Mouse (Mus musculus): ENCODE data around the gene Mdfic. TPM values are rescaled to one million over a fixed set of nuclear protein-coding genes. Genes with fewer than 3 reads are reported as not detected.
"Not testable (repeated sequence)": the region's sequence is repeated elsewhere in the genome, so short reads cannot be mapped to it uniquely, and the experiment has no call there.

The Mdfic gene
- polyA plus RNA-seq, 2 experiments, result 0.98 to 1.9 TPM

- H3K4me1 ChIP-seq (replicated peaks; ENCODE audit: control insufficient read depth in 2 of 2, insufficient read depth in 2 of 2, low read length in 1 of 2), result 0 out of 4 replicates have a peak, but pooled peaks cover 0 to 1% of the 10 kb centered on the region in 2 experiments
- 73% methylated on average over 2 of the region's 2 CpGs for WGBS (ENCODE audit: insufficient replicate concordance)
- no peak overlapping the region for H3K9ac ChIP-seq (replicated peaks)
- no peaks in the 10 kb centered on the region for H3K9me3 ChIP-seq (ENCODE audit: control insufficient read depth, low read length)
- H3K27me3 ChIP-seq (ENCODE audit: control insufficient read depth, insufficient read depth, low read length), result no peaks in the 10 kb centered on the region
- no peak overlapping the region for H3K4me3 ChIP-seq (ENCODE audit: insufficient read depth in 1 of 2, low read depth in 2 of 2, low read length in 2 of 2)
- no peak for ATAC-seq (ENCODE audit: insufficient read depth)
- H3K36me3 ChIP-seq (replicated peaks; ENCODE audit: control insufficient read depth, insufficient read depth, low read depth), result no peaks in the 10 kb centered on the region
- no peak overlapping the region for H3K4me2 ChIP-seq (ENCODE audit: low read depth)
- DNase-seq (ENCODE audit: low read depth in 3 of 3, low spot score in 3 of 3), result no peak
- H3K27ac ChIP-seq, result no peak overlapping the region
- TF ChIP-seq EP300 (IDR thresholded peaks at IDR 0.05; ENCODE audit: low read depth) (no peak), CTCF (IDR thresholded peaks at IDR 0.05; ENCODE audit: low read depth) (no peak)
These were observed 5.2 kb upstream of the Mdfic start for GRCm38 (mm10) chr6:15714996-15715844.

- Histone ChIP-seq H3K36me3 (replicated peaks; ENCODE audit: control insufficient read depth, insufficient read depth, low read depth) (no peaks in the 10 kb centered on the region), H3K9ac (replicated peaks) (no peak overlapping the region), H3K27me3 (ENCODE audit: control insufficient read depth, insufficient read depth, low read length) (peaks cover 5% of the 10 kb centered on the region), H3K9me3 (ENCODE audit: control insufficient read depth, low read length) (no peaks in the 10 kb centered on the region), H3K27ac (no peak overlapping the region), H3K4me3 (ENCODE audit: insufficient read depth in 1 of 2, low read depth in 2 of 2, low read length in 2 of 2) (no peak overlapping the region), H3K4me2 (ENCODE audit: low read depth) (no peak overlapping the region), H3K4me1 (replicated peaks; ENCODE audit: control insufficient read depth in 2 of 2, insufficient read depth in 2 of 2, low read length in 1 of 2) (0 out of 4 replicates have a peak, but pooled peaks cover 0 to 1% of the 10 kb centered on the region in 2 experiments)
- 68% methylated on average over 6 of the region's 6 CpGs for WGBS (ENCODE audit: insufficient replicate concordance)
- DNase-seq (ENCODE audit: low read depth in 3 of 3, low spot score in 3 of 3) (no peak), ATAC-seq (ENCODE audit: insufficient read depth) (no peak)
- TF ChIP-seq CTCF (IDR thresholded peaks at IDR 0.05; ENCODE audit: low read depth), result no peak
- TF ChIP-seq EP300 (IDR thresholded peaks at IDR 0.05; ENCODE audit: low read depth), result no peak
These were observed 542 bp upstream of the Mdfic start for GRCm38 (mm10) chr6:15719919-15720318.

GRCm38 (mm10) chr6:15720818-15721715 is 606 bp downstream of the Mdfic start:
- Histone ChIP-seq H3K27ac (no peak overlapping the region), H3K9ac (replicated peaks) (peak overlapping the region; percentile 40), H3K4me3 (ENCODE audit: insufficient read depth in 1 of 2, low read depth in 2 of 2, low read length in 2 of 2) (peak overlapping the region; percentile 48 to 65), H3K9me3 (ENCODE audit: control insufficient read depth, low read length) (no peaks in the 10 kb centered on the region), H3K4me1 (replicated peaks; ENCODE audit: control insufficient read depth in 2 of 2, insufficient read depth in 2 of 2, low read length in 1 of 2) (0 out of 4 replicates have a peak, but pooled peaks cover 0 to 1% of the 10 kb centered on the region in 2 experiments), H3K27me3 (ENCODE audit: control insufficient read depth, insufficient read depth, low read length) (peaks cover 5% of the 10 kb centered on the region), H3K4me2 (ENCODE audit: low read depth) (peak overlapping the region; percentile 50), H3K36me3 (replicated peaks; ENCODE audit: control insufficient read depth, insufficient read depth, low read depth) (no peaks in the 10 kb centered on the region)
- TF ChIP-seq CTCF (IDR thresholded peaks at IDR 0.05; ENCODE audit: low read depth) (no peak), EP300 (IDR thresholded peaks at IDR 0.05; ENCODE audit: low read depth) (no peak)
- ATAC-seq (ENCODE audit: insufficient read depth) (peak; percentile 51), DNase-seq (ENCODE audit: low read depth in 3 of 3, low spot score in 3 of 3) (no peak)
- WGBS (ENCODE audit: insufficient replicate concordance), result under 1% methylated on average over 46 of the region's 60 CpGs

- Histone ChIP-seq H3K36me3 (replicated peaks; ENCODE audit: control insufficient read depth, insufficient read depth, low read depth) (no peaks in the 10 kb centered on the region), H3K27me3 (ENCODE audit: control insufficient read depth, insufficient read depth, low read length) (peaks cover 5% of the 10 kb centered on the region), H3K4me1 (replicated peaks; ENCODE audit: control insufficient read depth in 2 of 2, insufficient read depth in 2 of 2, low read length in 1 of 2) (0 out of 4 replicates have a peak, but pooled peaks cover 0 to 1% of the 10 kb centered on the region in 2 experiments), H3K27ac (no peak overlapping the region), H3K4me2 (ENCODE audit: low read depth) (peak overlapping the region; percentile 50), H3K4me3 (ENCODE audit: insufficient read depth in 1 of 2, low read depth in 2 of 2, low read length in 2 of 2) (peak overlapping the region; percentile 48 to 65), H3K9me3 (ENCODE audit: control insufficient read depth, low read length) (no peaks in the 10 kb centered on the region), H3K9ac (replicated peaks) (no peak overlapping the region)
- ATAC-seq (ENCODE audit: insufficient read depth) (no peak), DNase-seq (ENCODE audit: low read depth in 3 of 3, low spot score in 3 of 3) (no peak)
- TF ChIP-seq CTCF (IDR thresholded peaks at IDR 0.05; ENCODE audit: low read depth) (no peak), EP300 (IDR thresholded peaks at IDR 0.05; ENCODE audit: low read depth) (no peak)
- WGBS (ENCODE audit: insufficient replicate concordance), result 23% methylated on average over 5 of the region's 5 CpGs
These were observed 1.2 kb downstream of the Mdfic start for GRCm38 (mm10) chr6:15721716-15722031.

GRCm38 (mm10) chr6:15722631-15723030 is 2.2 kb downstream of the Mdfic start:
- DNase-seq (ENCODE audit: low read depth in 3 of 3, low spot score in 3 of 3); H3K4me2 ChIP-seq (ENCODE audit: low read depth); H3K9me3 ChIP-seq (ENCODE audit: control insufficient read depth, low read length); H3K36me3 ChIP-seq (replicated peaks; ENCODE audit: control insufficient read depth, insufficient read depth, low read depth); H3K27me3 ChIP-seq (ENCODE audit: control insufficient read depth, insufficient read depth, low read length); H3K9ac ChIP-seq (replicated peaks); H3K4me1 ChIP-seq (replicated peaks; ENCODE audit: control insufficient read depth in 2 of 2, insufficient read depth in 2 of 2, low read length in 1 of 2); ATAC-seq (ENCODE audit: insufficient read depth); H3K27ac ChIP-seq; H3K4me3 ChIP-seq (ENCODE audit: insufficient read depth in 1 of 2, low read depth in 2 of 2, low read length in 2 of 2): not testable (repeated sequence)
- 73% methylated on average over 7 of the region's 8 CpGs for WGBS (ENCODE audit: insufficient replicate concordance)
